8 mouse cellular contexts compared by ENCODE assay signal in the genomic region with DNA sequence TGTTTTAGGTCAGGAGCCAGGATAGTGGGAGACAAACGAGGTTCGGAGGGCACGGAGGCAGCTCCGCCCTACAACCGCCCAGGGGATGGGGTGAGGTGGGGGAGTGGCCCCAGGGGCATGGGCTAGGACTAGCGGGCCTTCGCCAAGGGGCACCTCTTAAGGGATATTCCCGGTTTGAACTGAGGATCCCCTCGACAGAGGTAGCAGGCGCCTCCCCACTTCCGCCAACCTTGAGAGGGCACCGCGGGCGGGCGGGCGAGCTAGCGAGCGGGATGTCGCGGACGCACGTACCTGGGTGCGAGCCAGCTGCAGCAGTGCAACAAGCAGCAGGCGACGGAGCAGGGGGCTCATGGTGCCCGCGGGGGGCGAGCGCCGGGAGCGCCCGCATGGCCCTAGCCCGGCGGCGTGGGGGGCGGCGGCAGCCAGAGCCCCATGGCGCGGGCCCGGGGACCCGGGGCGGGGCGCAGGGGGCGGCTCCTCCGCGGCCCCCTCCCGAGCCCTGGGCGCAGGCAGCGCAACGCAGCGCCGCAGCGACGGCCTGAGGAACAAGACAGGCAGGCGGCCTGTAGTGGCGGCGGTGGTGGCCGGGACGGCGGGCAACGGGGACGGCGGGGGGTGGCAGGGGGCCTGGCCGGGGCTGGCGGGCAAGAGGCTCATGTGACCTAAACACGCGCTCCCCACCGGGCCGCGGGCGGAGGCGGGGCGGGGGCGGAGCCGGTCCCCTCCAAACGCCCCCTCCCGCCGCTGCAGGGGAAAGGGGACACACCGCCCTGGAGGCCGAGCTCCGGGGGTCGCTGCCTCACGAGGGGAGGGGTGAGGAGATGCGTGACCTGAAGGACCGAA. TPM values are rescaled to one million over a fixed set of nuclear protein-coding genes. Genes with fewer than 3 reads are reported as not detected.
DNase-seq lines count a peak whose midpoint lies in the region; ATAC-seq and TF ChIP-seq lines count a peak whose summit lies in the region.

A gene (minus strand): TSS at position 591 of the 843 bp plus-strand sequence.

- H3K4me3 ChIP-seq in hindbrain, embryonic 12.5 days: peak within 1 kb of the TSS; percentile 88
- peak within 1 kb of the TSS; percentile 60 for H3K4me3 ChIP-seq in macrophage (ENCODE audit: inconsistent target)

- no peaks in the 10 kb centered on the region for H3K27me3 ChIP-seq in Patski
- no peaks in the 10 kb centered on the region for H3K27me3 ChIP-seq in hindbrain, embryonic 12.5 days

- peak within 1 kb of the TSS; percentile 94 for H3K4me2 ChIP-seq in hindbrain, embryonic 12.5 days (replicated peaks)

- POLR2A ChIA-PET in Patski (lab: Charles Lee): interaction anchor here (1.0 to 2.9 kb wide), 4 partner anchors 8 to 36 kb away, joined by 3 to 13 read pairs (median 9); a partner anchor contains a TSS

- CTCF ChIA-PET in Patski (lab: Charles Lee): interaction anchor here (0.9 to 1.0 kb wide), 2 partner anchors 7 to 17 kb away, joined by 3 to 4 read pairs; no protein-coding TSS in a partner anchor

- peak; percentile 42 for ATAC-seq in Patski
- ATAC-seq in frontal cortex, adult (ENCODE audit: low TSS enrichment): peak; percentile 18; the same call in 1 of the 2 replicates
- peak; percentile 60 for ATAC-seq in hindbrain, embryonic 12.5 days (ENCODE audit: low FRiP score)
- no peak for ATAC-seq in monocyte, adult 5-6 weeks (replicated peaks; ENCODE audit: insufficient number of reproducible peaks, low FRiP score, low TSS enrichment, poor library complexity, severe bottlenecking)

- DNase-seq in Patski (ENCODE audit: low read depth, low spot score): no peak
- peak; percentile 72 for DNase-seq in cerebellum, adult 8-10 months
- DNase-seq in left cerebral cortex, postnatal 10 days (ENCODE audit: extremely low spot score in 1 of 2, low spot score in 2 of 2): peak in 1 of 2 experiments; percentile 82
- DNase-seq in spleen, adult 12 weeks (ENCODE audit: low spot score): peak; percentile 41

- H3K4me1 ChIP-seq in hindbrain, embryonic 12.5 days: peaks cover 28% of the 10 kb centered on the region

- no peaks in the 10 kb centered on the region for H3K9me3 ChIP-seq in hindbrain, embryonic 12.5 days (replicated peaks)

- H3K36me3 ChIP-seq in hindbrain, embryonic 12.5 days: peaks cover 13% of the 10 kb centered on the region
- H3K36me3 ChIP-seq in macrophage (ENCODE audit: inconsistent target): no peaks in the 10 kb centered on the region

- peak within 1 kb of the TSS; percentile 76 for H3K27ac ChIP-seq in hindbrain, embryonic 12.5 days
- H3K27ac ChIP-seq in macrophage: peak within 1 kb of the TSS; percentile 55

- intact Hi-C loops in left cerebral cortex, postnatal 10 days (cut with DNase I): no loop called here

- no peak for TF ChIP-seq CTCF in Patski (IDR thresholded peaks at IDR 0.05)

- WGBS in hindbrain, embryonic 12.5 days: under 1% methylated on average over 62 of the region's 85 CpGs
- WGBS in macrophage (ENCODE audit: missing documents): under 1% methylated on average over 33 of the region's 85 CpGs

- peak within 1 kb of the TSS; percentile 98 for H3K9ac ChIP-seq in hindbrain, embryonic 12.5 days

- H3K79me2 ChIP-seq in macrophage (ENCODE audit: inconsistent target): peaks cover 13% of the 10 kb centered on the region

- in situ Hi-C loops in Patski (cut with MboI; ENCODE audit: low pct_unique_long_range_greater_than_20kb): no loop called here

RNA-seq across cellular contexts. Expression of the gene that starts here (rescaled TPM):
- polyA plus RNA-seq in Patski (2021) (87.1 TPM), macrophage (2018) (34.5 to 91.1 TPM (median 72.1 TPM) in 3 replicates)
- polyA plus RNA-seq in hindbrain, embryonic 12.5 days (2016; fragmentation: Nextera tagmentation; extraction: Ambion mirVana): 32.2 and 37.0 TPM in 2 replicates
- 10 to 100 TPM; 72.6 to 72.8 TPM for total RNA-seq in left cerebral cortex, postnatal 10 days (2021)
- total RNA-seq in macrophage (2018; cell fraction: chromatin; rRNA removed): 10 to 100 TPM in 8 of 26 experiments, 1 to 10 TPM in 18; 1.6 to 28.5 (median 6.5) TPM
- total RNA-seq in macrophage (2018; cell fraction: cytosol; rRNA removed): 100 to 1,000 TPM in 4 of 26 experiments, 10 to 100 TPM in 22; 33.0 to 110 (median 58.7) TPM
- total RNA-seq in macrophage (2018; cell fraction: nucleus; rRNA removed): 10 to 100 TPM in 22 of 26 experiments, 1 to 10 TPM in 4; 8.1 to 47.9 (median 16.1) TPM
- 0.43 to 3.0 TPM (median 1.8 TPM) in 3 replicates for total RNA-seq in monocyte, adult 5-6 weeks (2017)

Comparison
In these comparisons a context has a peak if more than half of its experiments do, and no peak if none do; other contexts are left out.
1. RNA of the gene that starts here (total RNA-seq): 72.6 to 72.8 TPM in left cerebral cortex, postnatal 10 days; 0.43 to 3.0 TPM in monocyte, adult 5-6 weeks; every median in the first group is over 10 times any median in the second.